Mouse (Mus musculus) bone marrow macrophage, adult 2 months (primary cell): ENCODE results near the gene Ccdc124.

ENCODE experiments used
- CTCF ChIP-seq: IDR thresholded peaks from 2 replicates; pipeline ENCODE4 v1.5.1; 2012; ENCODE audit warnings: low read depth, mild to moderate bottlenecking, low read length, moderate library complexity
- POLR2A ChIP-seq: IDR thresholded peaks from 2 replicates; pipeline ENCODE4 v1.6.1; 2012; ENCODE audit warnings: mild to moderate bottlenecking, low read depth, low read length, borderline replicate concordance

- TF ChIP-seq CTCF (no peak), POLR2A (no peak)
These were observed 4.5 kb downstream of the Ccdc124 start for GRCm38 (mm10) chr8:70869199-70869571.
